Mouse (Mus musculus) forebrain, embryonic 10.5 days (tissue): ENCODE measurements around the gene Txnrd3. TPM values are rescaled to one million over a fixed set of nuclear protein-coding genes. Genes with fewer than 3 reads are reported as not detected.

Experiments used
- DNase-seq: peaks from one replicate; pipeline ENCODE4 v3.0.0-alpha.2; 2017; ENCODE audit warnings: low spot score; ENCODE audit errors: extremely low spot score
- H3K27ac ChIP-seq: fragments of 300-500 bp; sonication (generic); 2 replicates; pipeline ENCODE4 v1.5.1; 2016; ENCODE audit warnings: mild to moderate bottlenecking
- H3K27me3 ChIP-seq: fragments of 300-500 bp; sonication (generic); 2 replicates; pipeline ENCODE4 v1.6.1; 2016; ENCODE audit warnings: mild to moderate bottlenecking; ENCODE audit not compliant: poor library complexity, severe bottlenecking
- H3K36me3 ChIP-seq: fragments of 300-500 bp; sonication (generic); replicated peaks from 2 replicates; pipeline ENCODE4 v1.6.1; 2016; ENCODE audit warnings: mild to moderate bottlenecking, moderate library complexity
- H3K4me1 ChIP-seq: fragments of 300-500 bp; sonication (generic); 2 replicates; pipeline ENCODE4 v1.6.1; 2016
- H3K4me3 ChIP-seq: fragments of 300-500 bp; sonication (generic); 2 replicates; pipeline ENCODE4 v1.5.1; 2016; ENCODE audit warnings: mild to moderate bottlenecking, moderate library complexity
- H3K9me3 ChIP-seq: fragments of 300-500 bp; sonication (generic); 2 replicates; pipeline ENCODE4 v1.6.1; 2016; ENCODE audit warnings: mild to moderate bottlenecking, moderate library complexity
- WGBS: fragments of 180-500 bp; shearing (Covaris S2); methylation state at CpG from one replicate; pipeline ENCODE4 v1.1.7; 2016; 5-methylcytosine and 5-hydroxymethylcytosine counted together
- polyA plus RNA-seq: library from polyadenylated mRNA; unstranded; fragments of >200 nt; fragmentation: Nextera tagmentation; extraction: Ambion mirVana; gene quantifications from 2 replicates; pipeline ENCODE4 v1.2.1, GENCODE M21; 2016

Txnrd3 gene
- polyA plus RNA-seq, 1 experiment from 2014 or later, result 8.9 TPM

DNA sequence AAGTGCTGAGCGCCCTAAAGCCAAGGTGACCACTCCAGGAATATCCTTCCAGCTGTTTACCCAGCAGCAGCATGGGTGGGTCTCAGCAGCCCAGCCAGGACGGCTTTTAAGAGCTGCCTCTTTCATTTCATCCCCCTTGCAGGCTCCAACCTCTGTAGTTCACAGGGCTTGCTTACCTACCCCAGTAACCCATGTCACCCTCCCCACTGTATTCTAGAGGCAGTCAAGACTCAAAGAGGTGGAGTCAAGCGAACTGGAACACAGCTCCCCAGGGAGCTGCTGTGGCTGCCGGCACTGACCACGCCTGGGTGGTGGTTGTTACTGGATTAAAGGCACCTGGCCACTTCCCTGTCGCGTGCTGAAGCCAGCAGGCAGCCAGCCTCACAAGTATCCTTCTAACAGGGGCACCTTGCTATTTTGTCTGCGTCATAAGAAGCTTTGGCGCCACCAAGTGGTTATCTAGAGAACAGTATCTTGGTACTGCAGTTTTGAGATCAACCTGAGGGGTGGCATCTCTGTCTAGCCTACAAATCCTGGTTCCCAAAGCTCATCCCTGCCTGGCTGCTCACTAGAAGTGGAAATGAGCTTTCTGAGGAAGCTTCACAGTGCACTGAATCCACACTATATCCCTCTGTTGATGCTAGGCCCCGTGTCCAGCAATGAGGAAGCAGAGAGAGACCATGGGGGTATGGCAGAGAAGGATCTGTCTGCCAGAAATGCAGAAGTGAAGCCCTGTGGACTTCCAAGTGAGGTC, 11.8 kb upstream of the Txnrd3 start:
- 0 out of 2 replicates have a peak overlapping the region, but pooled peaks have one; percentile 37 for H3K27ac ChIP-seq

GRCm38 (mm10) chr6:89633115-89633514, 10.7 kb upstream of the Txnrd3 start:
- DNase-seq, result no peak
- H3K36me3 ChIP-seq, result no peaks in the 10 kb centered on the region
- 71% methylated on average over 7 of the region's 7 CpGs for WGBS
- no peak overlapping the region for H3K4me3 ChIP-seq
- no peak overlapping the region for H3K27ac ChIP-seq
- no peaks in the 10 kb centered on the region for H3K9me3 ChIP-seq
- H3K27me3 ChIP-seq, result peaks cover 13% of the 10 kb centered on the region
- H3K4me1 ChIP-seq, result peaks cover 9% of the 10 kb centered on the region

More for the DNA sequence above, 11.8 kb upstream of the Txnrd3 start:
- Histone ChIP-seq H3K27me3 (peaks cover 13% of the 10 kb centered on the region), H3K4me1 (peaks cover 10% of the 10 kb centered on the region), H3K36me3 (no peaks in the 10 kb centered on the region), H3K9me3 (no peaks in the 10 kb centered on the region), H3K4me3 (no peak overlapping the region)
- WGBS, result 11% methylated on average over 10 of the region's 10 CpGs
- DNase-seq, result peak; percentile 65

- H3K27ac ChIP-seq, result no peak overlapping the region
- no peaks in the 10 kb centered on the region for H3K36me3 ChIP-seq
- H3K9me3 ChIP-seq, result no peaks in the 10 kb centered on the region
- H3K4me3 ChIP-seq, result no peak overlapping the region
- H3K4me1 ChIP-seq, result peaks cover 10% of the 10 kb centered on the region
- 52% methylated on average over 8 of the region's 8 CpGs for WGBS
- no peak for DNase-seq
- H3K27me3 ChIP-seq, result peaks cover 13% of the 10 kb centered on the region
Measured at GRCm38 (mm10) chr6:89634400-89634799, 9.4 kb upstream of the Txnrd3 start.

DNA sequence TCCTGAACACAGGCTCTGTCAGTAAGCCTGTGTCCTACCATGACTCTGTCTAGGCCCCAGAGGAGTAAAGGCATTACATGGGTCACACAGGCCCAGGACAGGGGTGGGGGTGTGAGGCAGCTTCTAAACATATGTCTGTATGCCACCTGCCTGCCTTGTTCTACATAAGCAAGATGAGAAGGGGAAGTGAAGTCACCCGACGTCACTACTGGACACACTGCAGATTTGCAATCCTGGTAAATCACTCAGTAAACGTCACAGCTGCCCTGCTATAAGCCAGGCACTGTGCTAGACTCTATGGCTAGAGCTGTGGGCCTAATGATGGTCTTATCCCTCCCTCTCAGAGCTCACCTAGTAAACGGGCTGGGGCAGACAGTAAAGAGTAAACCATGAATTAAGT, 5.8 kb upstream of the Txnrd3 start:
- no peak for DNase-seq
- peaks cover 9% of the 10 kb centered on the region; the same call in 1 of the 2 replicates for H3K4me1 ChIP-seq
- H3K27me3 ChIP-seq, result no peaks in the 10 kb centered on the region
- H3K27ac ChIP-seq, result no peak overlapping the region
- H3K9me3 ChIP-seq, result no peaks in the 10 kb centered on the region
- no peaks in the 10 kb centered on the region for H3K36me3 ChIP-seq
- 83% methylated on average over 4 of the region's 4 CpGs for WGBS
- no peak overlapping the region for H3K4me3 ChIP-seq

GRCm38 (mm10) chr6:89639025-89639424, 4.8 kb upstream of the Txnrd3 start:
- WGBS, result 35% methylated on average over 2 of the region's 2 CpGs
- no peak overlapping the region for H3K27ac ChIP-seq
- no peak overlapping the region for H3K4me3 ChIP-seq
- no peaks in the 10 kb centered on the region for H3K36me3 ChIP-seq
- peaks cover 17% of the 10 kb centered on the region for H3K4me1 ChIP-seq
- H3K27me3 ChIP-seq, result no peaks in the 10 kb centered on the region
- peak; percentile 31 for DNase-seq
- no peaks in the 10 kb centered on the region for H3K9me3 ChIP-seq

DNA sequence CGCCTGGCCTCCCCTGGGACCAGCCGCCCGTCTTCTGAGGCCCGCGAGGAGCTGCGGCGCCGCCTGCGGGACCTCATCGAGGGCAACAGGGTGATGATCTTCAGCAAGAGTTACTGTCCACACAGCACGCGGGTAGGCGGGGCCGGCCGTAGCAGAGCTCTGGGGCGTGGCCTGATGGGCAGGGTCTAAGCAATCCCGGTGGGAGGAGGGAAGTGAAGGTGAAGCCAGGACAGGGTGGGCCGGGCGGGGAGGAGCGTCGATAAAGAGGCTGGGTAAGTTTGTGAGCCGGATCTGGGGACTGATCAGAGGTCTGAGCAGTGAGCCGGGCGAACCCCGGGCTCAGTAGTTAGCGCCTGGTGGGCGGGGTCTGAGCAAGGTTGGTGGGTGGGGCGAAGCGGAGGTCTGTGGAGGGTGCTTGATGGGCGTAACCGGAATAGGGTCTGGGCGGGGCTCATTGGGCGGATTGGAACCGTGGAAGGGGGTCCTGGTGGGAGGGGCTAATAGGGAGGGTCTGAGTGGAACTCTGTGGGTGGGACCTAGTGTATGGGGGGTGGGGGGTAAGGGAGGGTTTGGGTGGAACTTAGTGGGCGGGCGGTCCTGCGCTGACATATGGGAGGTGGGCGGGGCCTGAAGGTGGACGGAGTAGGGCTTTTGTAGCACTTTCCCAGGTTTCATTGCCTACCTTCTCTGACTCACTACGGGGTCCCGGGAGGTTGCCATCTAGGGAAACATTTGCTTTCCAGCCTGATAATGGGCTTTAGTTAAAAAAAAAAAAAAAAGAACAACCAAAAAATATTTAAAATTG, 685 bp downstream of the Txnrd3 start:
- H3K27ac ChIP-seq, result peak overlapping the region; percentile 90
- no peaks in the 10 kb centered on the region for H3K27me3 ChIP-seq
- peak; percentile 92 for DNase-seq
- no peaks in the 10 kb centered on the region for H3K9me3 ChIP-seq
- WGBS, result under 1% methylated on average over 41 of the region's 41 CpGs
- H3K36me3 ChIP-seq, result no peaks in the 10 kb centered on the region
- peak overlapping the region; percentile 71 for H3K4me3 ChIP-seq
- H3K4me1 ChIP-seq, result peaks cover 24% of the 10 kb centered on the region

GRCm38 (mm10) chr6:89649897-89650296, 6.1 kb downstream of the Txnrd3 start:
- Histone ChIP-seq H3K27me3 (no peaks in the 10 kb centered on the region), H3K9me3 (no peaks in the 10 kb centered on the region), H3K27ac (no peak overlapping the region), H3K4me1 (0 out of 2 replicates have a peak, but pooled peaks cover 2% of the 10 kb centered on the region), H3K36me3 (no peaks in the 10 kb centered on the region), H3K4me3 (no peak overlapping the region)
- no peak for DNase-seq
- 91% methylated on average over 8 of the region's 8 CpGs for WGBS

GRCm38 (mm10) chr6:89651770-89652169, 8.0 kb downstream of the Txnrd3 start:
- DNase-seq, result no peak
- Histone ChIP-seq H3K4me3 (no peak overlapping the region), H3K4me1 (no peaks in the 10 kb centered on the region), H3K36me3 (no peaks in the 10 kb centered on the region), H3K9me3 (no peaks in the 10 kb centered on the region), H3K27ac (no peak overlapping the region), H3K27me3 (no peaks in the 10 kb centered on the region)

DNA sequence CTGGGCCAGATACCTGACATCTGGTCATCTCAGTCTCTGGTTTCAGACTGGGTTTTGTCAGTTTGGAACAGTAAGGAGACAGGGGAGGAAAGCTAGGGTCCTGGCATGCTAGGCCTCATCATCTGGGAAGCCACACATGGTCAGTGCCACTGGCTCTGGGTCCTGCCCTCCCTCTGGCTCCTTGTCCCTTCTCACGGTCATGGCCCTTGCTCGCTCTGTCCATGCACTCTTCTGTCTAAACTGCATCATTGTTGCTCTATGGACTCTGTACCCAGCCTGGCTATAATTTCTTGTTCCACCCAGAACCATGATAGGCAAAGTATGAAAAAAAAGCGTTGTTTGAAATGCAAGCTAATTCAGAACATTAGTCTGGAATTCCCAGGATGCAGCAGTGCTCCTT, 11.2 kb downstream of the Txnrd3 start:
- Histone ChIP-seq H3K27me3 (no peaks in the 10 kb centered on the region), H3K36me3 (no peaks in the 10 kb centered on the region), H3K4me3 (no peak overlapping the region), H3K4me1 (no peaks in the 10 kb centered on the region), H3K27ac (no peak overlapping the region), H3K9me3 (no peaks in the 10 kb centered on the region)
- WGBS, result 90% methylated on average over 3 of the region's 3 CpGs
- no peak for DNase-seq

DNA sequence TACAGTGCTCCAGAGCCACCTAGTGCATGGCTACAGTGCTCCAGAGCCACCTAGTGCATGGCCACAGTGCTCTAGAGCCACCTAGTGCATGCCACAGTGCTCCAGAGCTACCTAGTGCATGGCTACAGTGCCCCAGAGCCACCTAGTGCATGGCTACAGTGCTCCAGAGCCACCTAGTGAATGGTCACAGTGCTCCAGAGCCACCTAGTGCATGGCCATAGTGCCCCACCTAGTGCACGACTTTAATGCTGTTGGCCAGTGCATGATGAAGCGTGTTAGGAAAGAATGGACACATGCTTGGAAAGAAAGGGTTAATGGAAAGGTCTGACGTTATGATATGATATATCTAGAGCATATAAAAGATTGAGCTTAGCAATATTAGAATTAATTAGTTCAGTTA, 14.6 kb downstream of the Txnrd3 start:
- no peaks in the 10 kb centered on the region for H3K36me3 ChIP-seq
- no peaks in the 10 kb centered on the region for H3K4me1 ChIP-seq
- no peak for DNase-seq
- H3K27me3 ChIP-seq, result no peaks in the 10 kb centered on the region
- H3K4me3 ChIP-seq, result no peak overlapping the region
- WGBS, result 82% methylated on average over 3 of the region's 3 CpGs
- no peak overlapping the region for H3K27ac ChIP-seq
- H3K9me3 ChIP-seq, result no peaks in the 10 kb centered on the region

GRCm38 (mm10) chr6:89658931-89659330, 15.1 kb downstream of the Txnrd3 start:
- Histone ChIP-seq H3K4me1 (no peaks in the 10 kb centered on the region), H3K4me3 (no peak overlapping the region), H3K27me3 (no peaks in the 10 kb centered on the region), H3K27ac (no peak overlapping the region), H3K36me3 (peaks cover 4% of the 10 kb centered on the region; the same call in 1 of the 2 replicates), H3K9me3 (no peaks in the 10 kb centered on the region)
- 86% methylated on average over 6 of the region's 6 CpGs for WGBS
- no peak for DNase-seq

- no peak overlapping the region for H3K4me3 ChIP-seq
- H3K36me3 ChIP-seq, result peaks cover 7% of the 10 kb centered on the region; the same call in 1 of the 2 replicates
- DNase-seq, result peak; percentile 24
- no peaks in the 10 kb centered on the region for H3K9me3 ChIP-seq
- H3K4me1 ChIP-seq, result peaks cover 2% of the 10 kb centered on the region
- H3K27ac ChIP-seq, result no peak overlapping the region
- 40% methylated on average over 7 of the region's 7 CpGs for WGBS
- H3K27me3 ChIP-seq, result no peaks in the 10 kb centered on the region
Measured at GRCm38 (mm10) chr6:89659692-89660423, 16.1 kb downstream of the Txnrd3 start.
